Mouse (Mus musculus) cerebellum, adult 2 months (tissue): ENCODE measurements around the gene Fras1. TPM values are rescaled to one million over a fixed set of nuclear protein-coding genes. Genes with fewer than 3 reads are reported as not detected.

ENCODE experiments used
- DNase-seq, 2 experiments: peaks; one replicate each; pipeline ENCODE4 v3.0.0; 2021
- H3K27ac ChIP-seq: fragments of 200-500 bp; 2 replicates; pipeline ENCODE4 v1.5.1; 2012; ENCODE audit warnings: low read length, control low read depth, inconsistent platforms; ENCODE audit not compliant: insufficient read depth
- H3K27me3 ChIP-seq: fragments of 200-500 bp; 2 replicates; pipeline ENCODE4 v1.6.1; 2012; ENCODE audit warnings: inconsistent platforms, mild to moderate bottlenecking, low read length, moderate library complexity; ENCODE audit not compliant: control insufficient read depth, insufficient read depth
- H3K4me1 ChIP-seq: fragments of 200-500 bp; 2 replicates; pipeline ENCODE4 v1.6.1; 2011; ENCODE audit warnings: low read length; ENCODE audit not compliant: control insufficient read depth, insufficient read depth
- H3K4me3 ChIP-seq: fragments of 200-500 bp; replicated peaks from 2 replicates; pipeline ENCODE3; 2011; ENCODE audit warnings: mild to moderate bottlenecking, low read depth, low read length, control low read depth; ENCODE audit not compliant: insufficient read depth
- CTCF ChIP-seq: fragments of 200-500 bp; IDR thresholded peaks from 2 replicates; pipeline ENCODE4 v1.5.1; 2011; ENCODE audit warnings: low read depth, mild to moderate bottlenecking, control low read depth, low read length, moderate library complexity, borderline replicate concordance; ENCODE audit not compliant: insufficient read depth
- POLR2A ChIP-seq: fragments of 200-500 bp; IDR thresholded peaks from 2 replicates; pipeline ENCODE4 v1.6.1; 2011; ENCODE audit warnings: low read length, control low read depth, borderline replicate concordance; ENCODE audit not compliant: insufficient read depth
- WGBS: fragments of 180-500 bp; shearing (Covaris S2); methylation state at CpG from one replicate; pipeline ENCODE4 v1.1.7; 2018; 5-methylcytosine and 5-hydroxymethylcytosine counted together
- polyA plus RNA-seq: library from polyadenylated mRNA; depleted of rRNA; stranded (reverse); fragments of >200 nt; gene quantifications from 2 replicates; pipeline ENCODE4 v1.2.3, GENCODE M21; 2012

Fras1 gene
- polyA plus RNA-seq, 1 experiment, result 1.1 TPM

GRCm38 (mm10) chr5:96530516-96530915 is 156.8 kb downstream of the Fras1 start:
- no peak for DNase-seq
- 87% methylated on average over 3 of the region's 3 CpGs for WGBS
- TF ChIP-seq POLR2A, result no peak
- no peak for TF ChIP-seq CTCF
- Histone ChIP-seq H3K27me3 (no peaks in the 10 kb centered on the region), H3K4me3 (no peak overlapping the region), H3K27ac (no peak overlapping the region), H3K4me1 (no peaks in the 10 kb centered on the region)

DNA sequence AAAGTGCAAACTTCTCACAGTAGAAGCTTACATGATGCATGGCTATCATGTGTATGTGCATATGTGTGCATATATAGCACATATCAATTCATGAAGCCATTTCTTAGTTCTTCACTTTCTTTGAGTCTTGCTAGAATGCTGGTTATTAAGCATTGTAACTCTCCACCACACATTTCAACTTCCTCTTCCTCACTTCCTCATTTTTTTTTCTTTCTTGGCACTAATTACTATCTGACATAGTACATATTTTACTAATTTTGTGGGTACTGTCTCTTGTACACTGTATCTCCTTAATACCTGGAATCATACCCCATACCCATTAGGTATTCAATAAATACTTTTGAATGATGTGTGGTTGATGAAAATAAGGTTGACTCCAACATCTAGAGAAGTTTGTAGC is 158.2 kb downstream of the Fras1 start:
- H3K27ac ChIP-seq, result no peak overlapping the region
- H3K27me3 ChIP-seq, result no peaks in the 10 kb centered on the region
- no peak overlapping the region for H3K4me3 ChIP-seq
- no peak for DNase-seq
- TF ChIP-seq CTCF, result no peak
- no peaks in the 10 kb centered on the region for H3K4me1 ChIP-seq

- H3K27me3 ChIP-seq, result no peaks in the 10 kb centered on the region
- H3K4me3 ChIP-seq, result no peak overlapping the region
- TF ChIP-seq CTCF (no peak), POLR2A (no peak)
- H3K4me1 ChIP-seq, result no peaks in the 10 kb centered on the region
- no peak for DNase-seq
- no peak overlapping the region for H3K27ac ChIP-seq
- WGBS, result 88% methylated on average over 3 of the region's 3 CpGs
These were observed 162.8 kb downstream of the Fras1 start for GRCm38 (mm10) chr5:96536527-96536926.

- H3K27me3 ChIP-seq, result no peaks in the 10 kb centered on the region
- no peaks in the 10 kb centered on the region for H3K4me1 ChIP-seq
- no peak for TF ChIP-seq POLR2A
- no peak overlapping the region for H3K27ac ChIP-seq
- DNase-seq, result no peak
- WGBS, result 94% methylated on average over 7 of the region's 7 CpGs
- H3K4me3 ChIP-seq, result no peak overlapping the region
These were observed 163.2 kb downstream of the Fras1 start for GRCm38 (mm10) chr5:96536937-96537336.

DNA sequence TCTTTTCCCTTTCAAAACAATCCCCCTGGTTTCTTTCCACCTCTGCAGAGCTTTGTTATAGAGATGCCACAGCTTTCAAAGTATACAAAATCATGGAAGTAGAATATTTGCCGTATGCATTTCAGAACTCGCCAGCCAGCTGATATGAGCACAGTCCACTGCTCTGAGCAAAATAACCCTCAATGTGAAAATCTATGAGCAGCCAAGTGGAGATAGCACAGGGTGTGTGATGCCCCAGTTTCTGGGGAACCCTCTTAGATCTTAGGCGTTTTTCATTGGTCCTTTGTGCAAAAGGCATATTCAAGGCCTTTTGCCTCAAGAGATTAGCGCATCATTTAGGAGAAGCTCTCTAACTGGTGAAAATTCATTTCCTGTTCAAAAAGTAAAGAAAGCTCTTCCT is 170.4 kb downstream of the Fras1 start:
- no peak for DNase-seq
- TF ChIP-seq POLR2A (no peak), CTCF (no peak)

GRCm38 (mm10) chr5:96545994-96546393 is 172.2 kb downstream of the Fras1 start:
- no peaks in the 10 kb centered on the region for H3K4me1 ChIP-seq
- no peak for DNase-seq
- H3K27ac ChIP-seq, result no peak overlapping the region
- H3K27me3 ChIP-seq, result no peaks in the 10 kb centered on the region
- 77% methylated on average over 5 of the region's 5 CpGs for WGBS
- H3K4me3 ChIP-seq, result no peak overlapping the region
- no peak for TF ChIP-seq CTCF
- no peak for TF ChIP-seq POLR2A

More for the DNA sequence above, 170.4 kb downstream of the Fras1 start:
- no peak overlapping the region for H3K27ac ChIP-seq
- no peaks in the 10 kb centered on the region for H3K27me3 ChIP-seq
- 82% methylated on average over 4 of the region's 4 CpGs for WGBS
- no peaks in the 10 kb centered on the region for H3K4me1 ChIP-seq
- H3K4me3 ChIP-seq, result no peak overlapping the region

DNA sequence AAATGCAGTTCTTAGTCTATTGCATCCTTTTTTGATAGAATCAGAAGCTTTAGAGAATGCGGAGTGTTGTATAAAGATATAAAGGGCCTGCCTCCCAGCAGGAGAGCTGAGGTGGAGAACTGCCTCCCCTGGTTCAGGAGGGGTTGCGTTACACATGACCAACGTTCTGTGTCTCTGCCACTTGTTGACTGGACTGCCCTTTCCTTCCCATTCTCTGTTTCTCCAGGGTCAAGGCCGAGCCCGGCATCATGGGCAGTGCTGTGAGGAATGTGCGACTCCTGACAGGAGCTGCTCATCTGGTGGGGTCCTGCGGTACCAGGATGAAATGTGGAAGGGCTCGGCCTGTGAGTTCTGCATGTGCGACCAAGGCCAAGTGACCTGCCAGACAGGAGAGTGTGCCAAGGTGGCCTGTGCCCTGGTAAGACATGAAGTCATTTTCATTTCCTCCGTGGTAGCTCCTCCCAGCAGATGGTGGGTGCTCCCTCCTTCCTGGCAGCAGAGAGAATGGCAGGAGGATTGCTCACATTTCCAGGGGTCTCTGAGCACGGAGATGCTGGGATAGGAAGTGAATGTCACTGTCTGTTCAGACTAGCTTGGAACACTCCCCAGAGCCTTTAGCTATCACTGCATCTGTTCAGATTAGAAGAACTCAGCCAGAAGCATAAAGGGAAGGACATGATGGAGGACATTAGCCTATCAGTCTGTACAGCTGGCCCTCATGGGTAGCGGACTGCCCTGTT is 181.4 kb downstream of the Fras1 start:
- Histone ChIP-seq H3K4me1 (no peaks in the 10 kb centered on the region), H3K27ac (no peak overlapping the region), H3K27me3 (no peaks in the 10 kb centered on the region), H3K4me3 (no peak overlapping the region)
- 53% methylated on average over 12 of the region's 12 CpGs for WGBS
- TF ChIP-seq POLR2A, result no peak
- TF ChIP-seq CTCF, result no peak
- DNase-seq, result no peak

DNA sequence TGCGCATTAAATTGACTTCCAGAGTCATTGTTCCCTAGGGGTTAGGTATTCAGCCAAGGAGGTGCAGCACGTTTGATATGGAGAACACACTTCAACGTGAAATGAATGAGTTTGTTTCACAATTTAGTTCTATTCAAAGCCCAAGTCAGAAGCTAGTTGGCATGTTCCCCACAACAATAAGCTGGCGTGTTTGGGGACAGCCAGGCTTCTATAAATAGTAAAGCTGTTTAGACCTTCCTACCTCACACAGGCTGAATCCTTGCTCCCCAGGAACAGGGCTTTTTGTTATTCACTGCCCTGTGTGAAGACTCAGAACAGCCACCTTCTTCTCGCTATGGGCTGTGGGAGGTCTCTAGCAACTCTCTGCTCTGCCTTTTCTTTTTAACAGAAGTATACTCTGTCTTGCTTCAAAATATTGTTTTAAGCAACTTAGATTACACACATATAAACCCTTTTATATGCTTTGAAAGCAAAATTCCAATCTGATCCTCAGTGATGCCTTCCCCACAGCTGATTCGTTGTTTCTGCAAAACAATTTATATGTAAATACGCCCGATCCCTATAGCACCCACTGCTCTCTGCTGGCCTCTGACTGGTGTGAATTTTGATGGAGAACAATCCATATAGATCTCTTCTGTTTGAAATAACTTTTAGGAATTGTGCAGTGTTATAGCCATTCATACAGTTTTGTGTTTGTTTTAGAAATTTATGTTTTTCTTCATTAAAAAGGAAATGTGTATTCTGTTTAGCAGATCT is 184.5 kb downstream of the Fras1 start:
- TF ChIP-seq CTCF, result no peak
- no peak for TF ChIP-seq POLR2A
- 40% methylated on average over 8 of the region's 8 CpGs for whole genome bisulfite sequencing
- Histone ChIP-seq H3K27ac (no peak overlapping the region), H3K4me1 (no peaks in the 10 kb centered on the region), H3K27me3 (no peaks in the 10 kb centered on the region), H3K4me3 (no peak overlapping the region)
- no peak for DNase-seq
